Mouse (Mus musculus): ENCODE measurements around the gene Stpg1.
A peak's percentile ranks its signal among the peaks of the same experiment; 100 is the strongest.

- peak; percentile 12 for TF ChIP-seq CTCF (IDR thresholded peaks at IDR 0.05; ENCODE audit: low read depth, low read length)
- TF ChIP-seq POLR2A (IDR thresholded peaks at IDR 0.05; ENCODE audit: insufficient read depth, low read length): no peak
Measured at GRCm38 (mm10) chr4:135495810-135496209, 1.2 kb downstream of the Stpg1 start.

Measured in ES-Bruce4 (cell line).